Mouse (Mus musculus) monocyte, adult 59 days (primary cell): ENCODE results near the gene P4hb. TPM values are rescaled to one million over a fixed set of nuclear protein-coding genes. Genes with fewer than 3 reads are reported as not detected.

ENCODE experiments used
- total RNA-seq, 2 experiments: library from RNA; stranded (reverse); gene quantifications; one replicate each; pipeline ENCODE4 v1.2.4; 2023

The P4hb gene
- total RNA-seq, result 100 to 1,000 TPM; 348 to 375 TPM

GRCm38 (mm10) chr11:120572752-120573584 lies at the start of gene P4hb:
Gene P4hb (minus strand): TSS chr11:120573253.

GRCm38 (mm10) chr11:120617519-120618112 lies 44.6 kb upstream of the P4hb start, which contains the start of gene Pcyt2:
Gene Pcyt2 (minus strand): TSS chr11:120617936.

GRCm38 (mm10) chr11:120608241-120609034 lies 35.4 kb upstream of the P4hb start, which contains the start of gene Npb:
Gene Npb (plus strand): TSS chr11:120608477.

GRCm38 (mm10) chr11:120598283-120598989 lies 25.4 kb upstream of the P4hb start, which contains the start of the genes Alyref and Anapc11:
Gene Alyref (minus strand): TSS chr11:120598365.
Gene Anapc11 (plus strand): TSS chr11:120598421.

GRCm38 (mm10) chr11:120581490-120582267 lies 8.6 kb upstream of the P4hb start, which contains the start of gene Arhgdia:
Gene Arhgdia (minus strand): TSS chr11:120581624.

GRCm38 (mm10) chr11:120550810-120551440 lies 22.1 kb downstream of the P4hb start, which contains the start of gene Ppp1r27:
Gene Ppp1r27 (minus strand): TSS chr11:120551132.

GRCm38 (mm10) chr11:120549168-120549945 lies 23.7 kb downstream of the P4hb start, which contains the start of gene Mcrip1:
Gene Mcrip1 (minus strand): TSS chr11:120549727.

GRCm38 (mm10) chr11:120530085-120530964 lies 42.7 kb downstream of the P4hb start, which contains the start of gene Gcgr:
Gene Gcgr (plus strand): TSS chr11:120530699.

Other genes starting within 250 kb of the P4hb start
- 1,000 to 10,000 TPM; 2,824 to 3,098 TPM for gene Actg1, start 224.7 kb downstream of the P4hb start, total RNA-seq
- gene Fscn2, start 211.7 kb downstream of the P4hb start, total RNA-seq, result not detected
- gene Faap100, start 194.5 kb downstream of the P4hb start, total RNA-seq, result 10 to 100 TPM; 15.8 to 18.4 TPM
- gene Nploc4, start 135.5 kb downstream of the P4hb start, total RNA-seq, result 10 to 100 TPM; 52.6 to 67.1 TPM
- gene Tspan10, start 130.6 kb downstream of the P4hb start, total RNA-seq, result 10 to 100 TPM in 1 of 2 experiments, 1 to 10 TPM in 1; 1.9 to 17.2 TPM
- under 1 TPM in 1 of 2 experiments, not detected in 1; 0.36 TPM for gene Pde6g, start 119.8 kb downstream of the P4hb start, total RNA-seq
- 1 to 10 TPM; 8.9 to 9.5 TPM for gene Oxld1, start 115.2 kb downstream of the P4hb start, total RNA-seq
- gene Ccdc137, start 115.1 kb downstream of the P4hb start, total RNA-seq, result 10 to 100 TPM; 11.6 to 12.6 TPM
- 10 to 100 TPM in 1 of 2 experiments, 1 to 10 TPM in 1; 7.8 to 11.3 TPM for gene Arl16, start 105.6 kb downstream of the P4hb start, total RNA-seq
- 10 to 100 TPM; 25.0 to 26.6 TPM for gene Mrpl12, start 88.6 kb downstream of the P4hb start, total RNA-seq
- 10 to 100 TPM; 11.1 to 14.2 TPM for gene Slc25a10, start 81.4 kb downstream of the P4hb start, total RNA-seq
- gene Gcgr, start 42.6 kb downstream of the P4hb start, total RNA-seq, result not detected
- 10 to 100 TPM; 52.0 to 52.6 TPM for gene Mcrip1, start 23.5 kb downstream of the P4hb start, total RNA-seq
- gene Ppp1r27, start 22.1 kb downstream of the P4hb start, total RNA-seq, result not detected
- 100 to 1,000 TPM; 623 to 655 TPM for gene Arhgdia, start 8.4 kb upstream of the P4hb start, total RNA-seq
- gene Alyref, start 25.1 kb upstream of the P4hb start, total RNA-seq, result 100 to 1,000 TPM in 1 of 2 experiments, 10 to 100 TPM in 1; 90.1 to 103 TPM
- 10 to 100 TPM; 55.8 to 56.4 TPM for gene Anapc11, start 25.2 kb upstream of the P4hb start, total RNA-seq
- gene Npb, start 35.2 kb upstream of the P4hb start, total RNA-seq, result 1 to 10 TPM in 1 of 2 experiments, not detected in 1; 1.4 TPM
- 10 to 100 TPM; 66.8 to 75.4 TPM for gene Pcyt2, start 44.7 kb upstream of the P4hb start, total RNA-seq
- gene Sirt7, start 52.0 kb upstream of the P4hb start, total RNA-seq, result 100 to 1,000 TPM; 122 to 125 TPM
- gene Mafg, start 60.3 kb upstream of the P4hb start, total RNA-seq, result 100 to 1,000 TPM in 1 of 2 experiments, 10 to 100 TPM in 1; 96.6 to 101 TPM
- under 1 TPM in 1 of 2 experiments, not detected in 1; 0.27 TPM for gene Pycr1, start 70.5 kb upstream of the P4hb start, total RNA-seq
- gene Myadml2, start 74.9 kb upstream of the P4hb start, total RNA-seq, result not detected
- gene Notum, start 87.9 kb upstream of the P4hb start, total RNA-seq, result not detected
- gene Aspscr1, start 99.7 kb upstream of the P4hb start, total RNA-seq, result 10 to 100 TPM; 77.9 to 83.1 TPM
- gene Cenpx, start 140.5 kb upstream of the P4hb start, total RNA-seq, result 10 to 100 TPM; 34.6 to 45.6 TPM
- gene Lrrc45, start 140.7 kb upstream of the P4hb start, total RNA-seq, result 10 to 100 TPM; 30.5 to 36.0 TPM
- 1 to 10 TPM; 1.0 to 2.9 TPM for gene Rac3, start 148.2 kb upstream of the P4hb start, total RNA-seq
- 10 to 100 TPM; 26.2 to 29.1 TPM for gene Dcxr, start 154.0 kb upstream of the P4hb start, total RNA-seq
- gene Cbr2, start 158.9 kb upstream of the P4hb start, total RNA-seq, result 10 to 100 TPM; 11.8 to 24.2 TPM
- gene Hmga1b, start 189.5 kb upstream of the P4hb start, total RNA-seq, result 10 to 100 TPM; 40.5 to 48.6 TPM
- 10 to 100 TPM; 16.9 to 20.9 TPM for gene Rfng, start 211.0 kb upstream of the P4hb start, total RNA-seq
- gene Gps1, start 211.0 kb upstream of the P4hb start, total RNA-seq, result 10 to 100 TPM; 53.1 to 57.5 TPM
- 10 to 100 TPM; 39.3 to 50.0 TPM for gene Dus1l, start 223.2 kb upstream of the P4hb start, total RNA-seq